Mouse (Mus musculus) left cerebral cortex, adult 2 months (tissue): ENCODE measurements around the gene Olfr993. TPM values are rescaled to one million over a fixed set of nuclear protein-coding genes. Genes with fewer than 3 reads are reported as not detected.

Experiments
- DNase-seq, 2 experiments: peaks; one replicate each; pipeline ENCODE4 v3.0.0; 2021 to 2022; ENCODE audit warnings: low spot score in 2 of 2, mixed read lengths in 1 of 2; ENCODE audit errors: extremely low spot score in 1 of 2
- H3K27ac ChIP-seq: fragments of 200-600 bp; 2 replicates; pipeline ENCODE4 v1.8.1; 2022
- H3K4me3 ChIP-seq: fragments of 200-600 bp; 2 replicates; pipeline ENCODE4 v1.8.1; 2022
- CTCF ChIP-seq: fragments of 200-600 bp; IDR thresholded peaks from 2 replicates; pipeline ENCODE4 v1.8.1; 2022; ENCODE audit warnings: antibody characterized with exemption, mild to moderate bottlenecking, moderate library complexity
- intact Hi-C: fragments of 180-260 bp; cut with DNase I; formaldehyde crosslinking; loops from one replicate; pipeline ENCODE4 v1.15.1; 2025
- long read RNA-seq, 2 experiments: library from polyadenylated mRNA; stranded (forward); transcript quantifications; one replicate each; pipeline ENCODE4 v2.0.0; 2021; ENCODE audit warnings: borderline mapping rate in 2 of 2
- total RNA-seq, 2 experiments: library from RNA; stranded (reverse); gene quantifications; 2 replicates each; pipeline ENCODE4 v1.2.3; 2021

Olfr993 gene
- total RNA-seq: not detected
- long read RNA-seq, experiment 1: 0 reads
- long read RNA-seq, experiment 2: 0 reads

DNA sequence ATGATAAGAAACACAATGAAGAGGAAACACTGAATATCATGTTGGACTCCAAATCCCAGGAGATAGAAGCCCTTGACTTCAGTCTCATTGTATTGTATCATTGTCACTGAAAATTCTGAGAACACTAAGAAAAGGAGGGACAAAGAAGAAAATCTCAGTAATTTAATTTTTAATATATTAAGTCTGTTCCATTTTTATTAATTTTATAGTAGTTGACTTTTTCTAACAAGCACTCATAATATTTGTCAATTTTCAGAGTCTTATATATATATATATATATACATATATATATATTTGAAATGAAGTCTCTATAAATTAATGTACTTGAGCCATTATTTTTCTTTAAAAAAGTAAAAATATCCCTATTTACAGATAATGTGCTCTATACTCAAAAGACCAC lies at the start of gene Olfr993:
Gene Olfr993, minus strand, starts transcription at position 101 of the 400 bp plus-strand sequence.
- Histone ChIP-seq H3K4me3 (no peak within 1 kb of the TSS), H3K27ac (no peak within 1 kb of the TSS)
- intact Hi-C loops: no loop called here
- no peak for DNase-seq
- no peak for TF ChIP-seq CTCF

DNA sequence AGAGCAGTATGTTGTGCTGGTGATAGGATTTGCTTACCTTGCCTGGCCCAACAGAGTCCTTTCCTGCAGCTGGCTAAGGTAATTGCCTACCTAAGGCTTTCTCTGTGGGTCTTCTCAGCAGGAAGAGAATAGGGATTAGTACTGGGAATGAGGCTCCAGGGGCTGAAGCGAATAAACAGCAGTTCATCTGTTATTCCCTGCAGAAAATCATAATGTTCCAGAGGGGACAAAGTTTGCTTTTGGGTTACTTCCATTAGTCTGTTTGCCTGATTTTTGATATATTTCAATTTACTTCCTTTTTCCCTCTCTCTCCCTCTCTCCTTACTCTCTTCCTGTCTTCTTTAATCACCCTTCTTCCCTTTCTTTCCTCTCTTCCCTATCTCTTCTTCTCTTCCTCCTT lies 28.9 kb upstream of the Olfr993 start, which contains the start of gene Olfr995:
Gene Olfr995, minus strand, starts transcription at position 101 of the 400 bp plus-strand sequence.
- intact Hi-C loops: no loop called here
- H3K4me3 ChIP-seq: no peak within 1 kb of the TSS
- no peak for DNase-seq
- H3K27ac ChIP-seq: no peak within 1 kb of the TSS
- no peak for TF ChIP-seq CTCF

- no peak overlapping the region for H3K27ac ChIP-seq
- no peak for DNase-seq
- no peak overlapping the region for H3K4me3 ChIP-seq
- intact Hi-C loops: no loop called here
- no peak for TF ChIP-seq CTCF
Measured at GRCm38 (mm10) chr2:85442546-85442945, 27.9 kb upstream of the Olfr993 start.

DNA sequence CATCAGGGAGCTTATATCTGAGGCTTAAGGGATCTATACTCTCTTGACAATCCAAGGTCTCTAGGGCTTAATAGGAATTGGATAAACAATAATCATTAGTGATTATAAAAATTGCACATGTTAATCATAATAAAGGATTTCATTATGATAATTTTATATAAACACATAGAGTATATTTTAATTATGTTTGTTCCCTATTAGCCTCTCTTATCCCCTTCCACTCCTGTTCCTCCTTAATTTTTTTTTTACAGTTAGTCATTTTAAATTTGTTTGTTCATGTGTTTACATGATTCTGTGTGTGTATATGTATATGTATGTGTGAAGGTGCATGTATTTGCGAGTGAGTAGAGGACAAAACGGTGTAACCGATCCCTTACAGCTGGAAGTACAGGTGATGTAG lies 21.7 kb upstream of the Olfr993 start, which contains the start of gene Olfr994:
Gene Olfr994, minus strand, starts transcription at position 101 of the 400 bp plus-strand sequence.
- no peak for TF ChIP-seq CTCF
- intact Hi-C loops: no loop called here
- DNase-seq: no peak
- Histone ChIP-seq H3K27ac (no peak within 1 kb of the TSS), H3K4me3 (no peak within 1 kb of the TSS)

- Histone ChIP-seq H3K4me3 (no peak overlapping the region), H3K27ac (peak overlapping the region; percentile 30; the same call in 1 of the 2 replicates)
- no peak for DNase-seq
- TF ChIP-seq CTCF: no peak
- intact Hi-C loops: loop anchor here (10.0 kb wide), 1 partner anchor 141 kb away; no protein-coding TSS in a partner anchor
Measured at GRCm38 (mm10) chr2:85425893-85426292, 11.2 kb upstream of the Olfr993 start.

- TF ChIP-seq CTCF: no peak
- H3K4me3 ChIP-seq: no peak within 1 kb of the TSS
- no peak within 1 kb of the TSS for H3K27ac ChIP-seq
- intact Hi-C loops: no loop called here
- DNase-seq: no peak
Measured at GRCm38 (mm10) chr2:85409369-85409768, 5.3 kb downstream of the Olfr993 start, which contains the start of gene Olfr992. Olfr992 (minus strand) TSS chr2:85409469.

Other genes starting within 250 kb of the Olfr993 start
- gene Lrrc55, start 217.7 kb downstream of the Olfr993 start, total RNA-seq: 10 to 100 TPM; 32.8 to 36.5 TPM
- not detected for gene Olfr987, start 75.6 kb downstream of the Olfr993 start, total RNA-seq
- gene Olfr988, start 51.6 kb downstream of the Olfr993 start, total RNA-seq: not detected
- gene Olfr992, start 5.4 kb downstream of the Olfr993 start, total RNA-seq: not detected
- gene Olfr994, start 21.6 kb upstream of the Olfr993 start, total RNA-seq: not detected
- gene Olfr995, start 28.8 kb upstream of the Olfr993 start, total RNA-seq: not detected
- gene 4833423E24Rik, start 104.1 kb upstream of the Olfr993 start, total RNA-seq: not detected
- gene Olfr996, start 164.3 kb upstream of the Olfr993 start, total RNA-seq: not detected
- gene Olfr998, start 174.1 kb upstream of the Olfr993 start, total RNA-seq: not detected
- not detected for gene Olfr1000, start 197.0 kb upstream of the Olfr993 start, total RNA-seq
- not detected for gene Olfr1002, start 235.8 kb upstream of the Olfr993 start, total RNA-seq
- gene Olfr154, start 249.6 kb upstream of the Olfr993 start, total RNA-seq: not detected